Mouse (Mus musculus): ENCODE data around the gene Gstm5.
A peak's percentile ranks its signal among the peaks of the same experiment; 100 is the strongest.

Gene Gstm5

DNA sequence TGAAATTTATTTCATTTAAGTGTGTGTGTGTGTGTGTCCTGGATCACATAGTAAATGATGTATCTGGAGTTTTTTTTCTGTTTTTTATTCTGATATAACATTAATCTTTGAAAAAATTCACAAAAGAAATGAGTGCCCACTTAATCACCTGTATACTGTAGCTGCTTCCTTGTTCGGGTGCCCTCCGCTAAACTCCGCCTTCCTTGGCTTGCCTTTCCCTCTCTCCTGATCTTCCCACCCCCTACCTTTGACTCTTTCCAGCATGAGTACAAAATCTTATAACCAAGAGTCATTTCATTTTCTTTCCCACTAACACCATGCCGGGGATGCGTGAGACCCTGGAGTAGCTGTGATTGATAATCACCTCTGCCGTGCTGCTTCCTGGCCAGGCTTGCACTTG lies 36.5 kb downstream of the Gstm5 start:
- no peak for DNase-seq

DNA sequence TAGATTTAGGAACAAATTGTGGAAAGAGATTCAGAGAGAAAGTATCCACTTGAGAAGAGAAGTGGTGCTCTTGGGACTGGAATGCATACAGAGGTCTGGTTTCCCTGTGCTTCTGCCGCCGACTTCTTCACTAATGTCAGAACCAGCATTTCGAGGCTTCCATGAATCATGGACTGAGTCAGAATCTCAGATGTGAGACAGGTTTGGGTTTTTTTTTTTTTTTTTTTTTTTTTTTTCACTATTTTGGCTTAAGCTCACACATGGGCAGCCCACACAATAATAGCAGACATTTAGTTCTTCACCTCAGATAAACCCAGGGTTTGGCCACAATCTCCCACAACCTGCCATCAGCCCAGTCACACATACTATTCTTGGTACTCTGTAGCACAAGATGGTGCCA lies 39.6 kb downstream of the Gstm5 start:
- DNase-seq: no peak

DNA sequence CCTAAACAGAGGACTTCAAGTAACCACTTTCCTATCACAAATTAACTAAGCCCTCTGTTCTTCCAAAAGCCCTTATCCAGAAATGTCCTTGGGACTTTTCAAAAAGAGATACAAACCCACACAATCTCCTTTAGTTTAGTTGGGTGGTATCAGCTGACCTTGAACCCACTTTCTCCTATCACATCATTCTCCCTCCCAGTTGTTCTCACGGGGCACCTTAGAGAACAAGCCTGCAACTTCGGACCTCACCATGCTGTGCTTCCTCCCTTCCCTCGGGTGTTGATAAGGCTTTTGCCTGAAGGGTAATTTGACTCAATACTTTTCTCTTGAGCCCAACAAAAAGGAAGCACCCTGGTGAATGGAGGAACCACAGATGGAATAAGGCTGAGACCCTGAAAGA lies 40.3 kb downstream of the Gstm5 start:
- DNase-seq: no peak

DNA sequence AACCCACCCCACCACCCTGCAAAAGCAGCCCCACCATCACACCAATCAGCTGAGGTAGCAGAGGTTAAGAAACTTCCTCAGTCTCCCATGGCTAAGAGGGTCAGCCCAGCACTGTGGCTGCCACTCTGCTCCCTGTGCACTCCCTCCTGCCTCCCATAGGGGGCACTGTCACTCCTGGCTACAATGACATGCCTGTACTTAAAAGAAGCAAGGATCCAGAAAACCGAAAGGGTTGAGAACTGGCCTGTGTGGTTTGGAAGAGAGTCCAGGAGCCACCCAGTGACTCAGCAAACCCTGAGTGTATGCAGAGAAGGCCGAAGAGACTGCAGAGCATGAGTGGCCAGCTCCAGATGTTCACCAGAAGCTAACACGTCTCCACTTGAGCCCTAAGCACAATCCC lies 43.8 kb downstream of the Gstm5 start:
- peak in 1 of 2 experiments; percentile 24 for DNase-seq

DNA sequence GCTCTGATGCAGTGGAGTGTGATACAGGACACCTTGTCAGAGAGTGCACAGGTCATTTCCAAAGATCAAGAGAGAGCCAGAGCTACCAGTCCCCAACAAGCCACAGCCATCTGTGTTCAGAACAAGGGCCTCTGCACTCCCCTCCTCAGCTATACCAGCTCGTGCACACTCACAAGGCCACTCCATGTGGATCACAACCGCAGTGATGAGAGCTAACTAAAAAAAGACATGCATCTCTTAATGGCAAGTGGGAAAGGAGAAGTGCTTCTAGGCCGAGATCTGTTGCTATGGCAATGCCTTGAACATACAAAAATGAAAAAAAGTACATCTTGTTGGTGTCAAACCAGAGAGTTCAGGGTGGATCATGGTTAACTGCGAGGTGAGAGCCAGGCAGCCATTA lies 44.2 kb downstream of the Gstm5 start:
- DNase-seq: no peak

DNA sequence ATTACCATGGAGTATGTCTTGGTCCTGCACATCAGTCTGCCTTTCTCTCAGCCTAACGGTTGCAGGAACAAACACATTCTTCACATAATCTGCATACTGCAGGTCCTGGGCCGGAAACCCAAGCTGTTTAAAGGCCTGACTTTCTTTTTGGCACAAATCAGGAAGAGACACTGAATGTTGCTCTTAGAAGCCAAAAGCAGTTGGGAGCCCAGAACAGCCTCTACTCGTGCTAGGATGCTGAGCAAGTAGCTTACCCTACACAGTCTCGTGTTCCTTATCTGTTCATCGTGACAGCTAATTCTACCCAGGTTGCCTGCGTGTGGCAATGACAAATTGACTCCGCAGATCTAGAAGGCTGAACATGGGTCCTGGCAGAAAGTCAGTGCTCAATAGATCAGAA lies 44.9 kb downstream of the Gstm5 start:
- DNase-seq: no peak

DNA sequence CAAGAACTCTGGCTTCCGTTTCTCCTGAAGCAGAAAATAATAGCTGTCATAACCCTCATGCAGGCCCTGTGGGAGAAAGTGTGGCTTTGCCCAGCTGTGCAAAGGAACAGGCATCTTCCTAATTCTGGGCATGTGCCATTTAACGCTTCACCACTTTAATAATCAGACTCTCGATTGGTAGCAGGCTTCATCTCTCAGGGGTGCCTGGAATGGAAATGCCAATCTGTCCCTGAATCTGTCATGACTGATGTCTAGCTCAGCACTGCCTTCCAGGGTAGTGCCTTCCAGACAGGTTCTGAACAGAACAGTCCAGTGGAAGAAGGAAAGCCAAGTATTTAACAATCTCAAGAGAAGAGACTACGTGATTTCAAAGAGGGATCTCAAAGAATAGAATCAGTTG lies 45.6 kb downstream of the Gstm5 start:
- no peak for DNase-seq

DNA sequence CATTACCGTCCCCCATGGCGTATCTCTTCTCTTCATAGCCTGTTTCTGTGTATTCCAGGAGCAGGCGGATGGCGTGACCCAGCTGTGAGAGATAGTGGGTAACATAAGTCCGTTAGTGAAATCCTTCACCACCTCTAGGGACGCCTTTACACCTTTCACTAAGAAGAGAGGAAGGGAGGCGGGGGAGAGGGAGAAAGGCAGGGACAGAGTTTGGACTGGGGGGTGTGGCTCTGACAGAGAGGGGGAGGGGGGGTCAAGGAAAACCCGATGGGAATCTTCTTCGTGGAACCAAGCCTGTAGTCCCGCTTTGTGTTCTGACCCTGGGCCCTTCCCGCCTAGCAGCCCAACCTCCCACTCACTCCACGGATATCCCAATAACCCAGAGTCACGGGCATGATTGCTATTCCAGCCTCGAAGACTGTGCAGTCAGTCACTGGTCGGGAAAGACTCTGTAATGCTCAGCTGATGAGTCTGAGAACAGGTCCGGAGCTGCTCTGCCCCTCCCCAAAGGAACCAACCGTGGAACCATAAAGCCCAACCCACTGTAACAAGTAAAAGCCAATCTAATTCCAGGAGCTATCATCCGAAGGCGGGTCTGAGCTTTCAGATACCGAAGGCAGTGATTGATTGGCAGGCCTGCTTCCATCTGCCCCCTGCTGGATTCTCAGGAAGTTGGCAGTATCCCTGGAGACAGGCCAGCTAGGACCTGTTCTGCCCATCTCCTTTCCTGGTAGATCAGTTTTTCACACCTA lies 47.8 kb downstream of the Gstm5 start, which contains the start of gene Gstm6:
Gene Gstm6, minus strand, starts transcription at position 511 of the 752 bp plus-strand sequence.
- no peak for DNase-seq

DNA sequence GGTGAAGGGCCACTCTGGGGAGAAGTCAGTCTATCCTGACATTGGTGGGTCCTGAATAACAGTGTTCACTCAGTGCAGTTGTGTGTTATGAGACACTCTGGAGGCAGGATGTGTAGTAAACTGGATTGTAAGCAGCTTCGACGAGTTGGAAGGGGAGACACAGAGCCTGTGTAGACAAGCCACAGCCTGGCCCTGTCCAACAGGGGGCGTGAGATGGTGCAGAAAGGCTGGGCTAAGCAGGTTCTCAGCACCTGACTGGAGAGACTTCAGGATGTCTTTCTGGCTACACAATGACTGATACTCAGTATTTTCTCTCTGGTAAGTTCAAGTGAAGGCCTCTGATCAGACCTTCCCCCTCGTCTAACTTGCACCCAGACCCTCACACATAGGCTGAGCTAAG lies 50.1 kb downstream of the Gstm5 start:
- no peak for DNase-seq

All from spleen, adult 18-20 months (tissue).